Mouse (Mus musculus): ENCODE results near the gene Tubgcp2.

The Tubgcp2 gene

GRCm38 (mm10) chr7:139949893-139950282 is 86.6 kb downstream of the Tubgcp2 start:
- peak; percentile 53 to 59 for DNase-seq (ENCODE audit: low spot score in 2 of 2)

- DNase-seq (ENCODE audit: low spot score in 2 of 2), result no peak
Observed at GRCm38 (mm10) chr7:139946032-139946431, 90.4 kb downstream of the Tubgcp2 start.
